Mouse (Mus musculus) spleen, postnatal 0 days (tissue): ENCODE data around the gene Slc25a48. TPM values are rescaled to one million over a fixed set of nuclear protein-coding genes. Genes with fewer than 3 reads are reported as not detected.

Experiments used
- polyA plus RNA-seq: library from polyadenylated mRNA; unstranded; fragments of >200 nt; fragmentation: Nextera tagmentation; extraction: Ambion mirVana; gene quantifications from 2 replicates; pipeline ENCODE4 v1.2.1, GENCODE M21; 2015

Slc25a48 gene
- polyA plus RNA-seq = not detected in 2 replicates

DNA sequence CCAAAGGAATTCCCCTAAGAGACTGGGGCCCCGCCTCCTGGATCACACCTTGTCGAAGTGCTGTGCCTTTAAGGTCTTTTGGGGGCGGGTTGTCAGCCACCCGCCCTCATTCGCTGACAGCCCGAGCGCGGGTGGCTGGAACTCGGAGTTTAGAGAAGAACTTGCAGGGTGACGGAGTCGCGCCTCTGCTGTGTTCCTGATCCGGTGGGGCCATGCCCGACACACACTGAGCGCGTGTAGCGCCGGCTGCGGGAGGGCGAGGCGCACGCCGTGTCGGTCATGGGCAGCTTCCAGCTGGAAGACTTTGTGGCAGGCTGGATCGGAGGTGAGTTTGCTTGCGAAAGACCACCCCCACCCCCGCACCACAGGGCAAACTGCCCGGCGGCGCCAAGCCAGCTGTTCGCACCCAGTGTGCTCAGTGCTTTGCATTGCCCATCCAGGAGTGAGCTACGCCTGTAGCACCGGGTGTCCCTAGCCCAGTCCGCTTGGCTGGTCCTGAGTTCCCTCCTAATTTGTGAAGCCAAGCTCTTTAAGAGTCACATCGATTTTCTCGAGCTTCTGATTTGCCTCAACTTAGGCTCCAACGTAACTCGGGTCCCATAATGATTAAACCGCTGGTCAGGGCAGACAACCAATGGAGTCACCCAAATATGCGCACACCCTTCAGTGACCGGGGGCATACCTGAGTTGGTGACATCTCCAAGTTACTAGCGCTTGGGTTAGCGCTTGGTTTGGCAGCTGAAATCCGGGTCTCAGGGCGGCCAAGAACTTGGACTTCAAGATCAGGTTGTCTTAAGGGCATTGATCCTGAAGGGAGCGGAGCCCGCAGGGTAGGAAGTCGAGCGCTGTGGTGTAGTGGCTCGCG lies at the start of gene Slc25a48:
Slc25a48 (plus strand) TSS at position 145 of the 865 bp plus-strand sequence.

DNA sequence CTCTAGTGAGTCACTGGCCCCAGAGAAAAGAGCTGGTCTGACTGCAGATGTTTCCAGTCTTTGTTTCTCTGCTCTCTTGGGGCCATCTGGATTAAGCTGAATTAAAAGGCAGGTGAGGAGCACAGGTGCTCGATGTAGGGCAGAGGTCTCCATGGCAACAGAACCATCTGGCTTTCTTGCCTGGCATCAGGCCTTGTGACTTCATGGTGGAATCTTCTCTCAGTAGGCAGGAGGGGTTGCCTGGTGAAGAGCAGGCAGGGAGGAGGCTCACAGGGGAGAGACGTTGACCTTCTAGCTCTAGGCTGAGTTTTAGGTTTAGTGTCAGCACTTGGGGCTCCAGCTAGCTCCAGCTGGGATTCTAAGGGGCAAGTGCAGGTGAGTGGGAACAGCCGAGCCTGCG lies 11.8 kb upstream of the Slc25a48 start, which contains the start of gene Gm3045:
Gm3045 (plus strand) TSS at position 230 of the 400 bp plus-strand sequence.

DNA sequence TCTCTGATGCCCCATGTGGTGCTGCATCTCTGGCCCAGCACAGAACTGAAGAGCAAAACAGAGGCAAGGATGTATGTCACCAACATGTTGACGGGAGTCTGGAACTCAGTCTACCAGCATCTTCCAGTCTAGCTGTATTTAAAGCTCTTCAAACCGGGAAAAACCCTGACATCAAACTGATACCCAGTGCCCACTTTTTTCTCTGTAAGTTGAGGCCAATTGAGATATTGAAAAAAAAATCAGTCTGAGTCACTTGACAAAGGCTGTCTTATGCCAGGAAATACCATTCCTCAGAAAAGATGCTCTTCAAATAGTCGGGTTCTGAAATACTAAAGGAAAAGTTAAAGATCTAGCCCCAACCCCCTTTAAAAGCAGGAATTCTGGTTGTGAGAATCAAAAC lies 44.0 kb downstream of the Slc25a48 start, which contains the start of gene Il9:
Il9 (minus strand) TSS at position 101 of the 400 bp plus-strand sequence.

DNA sequence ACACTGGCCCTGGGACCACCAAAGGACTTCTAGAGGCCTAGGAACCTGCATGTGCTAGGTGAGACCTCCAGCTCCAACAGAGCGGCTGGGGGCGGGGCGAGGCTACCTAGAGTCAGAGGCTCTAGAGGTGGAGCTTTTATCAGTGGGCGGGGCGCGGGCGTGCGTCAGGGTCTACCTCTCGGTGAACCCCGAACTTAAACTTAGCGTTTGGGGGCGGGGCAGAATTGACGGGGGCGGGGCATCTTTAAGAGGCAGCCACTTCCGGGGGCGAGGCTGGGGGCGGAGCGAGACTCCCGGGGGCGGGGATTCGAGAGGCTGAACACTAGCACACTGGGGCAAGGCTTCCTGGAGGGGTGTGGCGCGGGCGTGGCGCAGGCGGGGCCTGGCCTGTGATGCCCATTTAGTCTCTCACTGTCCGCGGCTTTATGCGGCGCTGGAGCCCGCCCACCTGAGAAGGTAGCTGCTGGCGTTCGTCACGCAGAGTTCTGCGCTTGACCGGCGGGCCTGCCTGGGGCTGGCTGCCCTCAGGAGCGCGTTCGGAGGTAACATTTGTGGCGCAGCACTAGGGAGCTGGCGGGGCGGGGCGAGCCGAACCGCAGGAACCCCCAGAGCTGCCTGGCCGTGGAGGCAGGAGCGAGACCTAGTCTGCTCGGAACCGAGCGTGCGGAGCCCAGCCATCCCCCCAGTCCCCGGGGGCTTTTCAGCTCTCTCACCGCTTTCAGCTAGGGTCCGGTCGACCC lies 84.1 kb downstream of the Slc25a48 start, which contains the start of gene Fbxl21:
Fbxl21 (plus strand) TSS at position 392 of the 740 bp plus-strand sequence.

Other genes starting within 250 kb of the Slc25a48 start
- not detected in 2 replicates for gene Neurog1, start 186.2 kb upstream of the Slc25a48 start, polyA plus RNA-seq
- gene Cxcl14, start 141.8 kb upstream of the Slc25a48 start, polyA plus RNA-seq = 3.0 and 4.0 TPM in 2 replicates
- not detected in 2 replicates for gene Gm3045, start 11.8 kb upstream of the Slc25a48 start, polyA plus RNA-seq
- not detected in 2 replicates for gene Il9, start 43.9 kb downstream of the Slc25a48 start, polyA plus RNA-seq
- gene Fbxl21, start 84.1 kb downstream of the Slc25a48 start, polyA plus RNA-seq = 0.20 and 0.30 TPM in 2 replicates
- gene Lect2, start 110.1 kb downstream of the Slc25a48 start, polyA plus RNA-seq = not detected in 2 replicates
- gene Tgfbi, start 171.2 kb downstream of the Slc25a48 start, polyA plus RNA-seq = 74.7 and 100 TPM in 2 replicates